Mouse (Mus musculus) heart, postnatal 14 days (tissue): Measurements from ENCODE around the gene Tle1. TPM values are rescaled to one million over a fixed set of nuclear protein-coding genes. Genes with fewer than 3 reads are reported as not detected.

Experiments
- DNase-seq, 2 experiments: peaks; one replicate each; pipeline ENCODE4 v3.0.0; 2021 to 2022
- intact Hi-C: fragments of 180-260 bp; cut with DNase I; formaldehyde crosslinking; loops from one replicate; pipeline ENCODE4 v1.15.1; 2025
- long read RNA-seq, 2 experiments: library from polyadenylated mRNA; stranded (forward); transcript quantifications; one replicate each; pipeline ENCODE4 v2.0.0; 2021
- total RNA-seq, 2 experiments: library from RNA; stranded (reverse); gene quantifications; 2 replicates each; pipeline ENCODE4 v1.2.3; 2021

Tle1 gene
- 10 to 100 TPM; 11.6 to 14.3 TPM for total RNA-seq
- long read RNA-seq, experiment 1, transcript Tle1-205 (7 exons, 2,067 nt) = major isoform, 13 of 21 reads
- long read RNA-seq, experiment 1, partial matches to known transcripts = 1 of 21 reads
- long read RNA-seq, experiment 1, other reads (novel, unspliced or antisense) = 7 of 21 reads
- long read RNA-seq, experiment 2, transcript Tle1-205 (7 exons, 2,067 nt) = major isoform, 6 of 12 reads
- long read RNA-seq, experiment 2, partial matches to known transcripts = 2 of 12 reads
- long read RNA-seq, experiment 2, other reads (novel, unspliced or antisense) = 4 of 12 reads

GRCm38 (mm10) chr4:72200559-72201409 lies at the start of gene Tle1:
Gene Tle1, minus strand, starts transcription at chr4:72200919.
- intact Hi-C loops = no loop called here
- peak; percentile 99 to 100 for DNase-seq

GRCm38 (mm10) chr4:72233584-72234219 lies 33.0 kb upstream of the Tle1 start:
- intact Hi-C loops = no loop called here
- no peak for DNase-seq

- no peak for DNase-seq
- intact Hi-C loops = no loop called here
Measured at GRCm38 (mm10) chr4:72232206-72232605, 31.5 kb upstream of the Tle1 start.

GRCm38 (mm10) chr4:72230832-72231231 lies 30.1 kb upstream of the Tle1 start:
- DNase-seq = no peak
- intact Hi-C loops = no loop called here

- DNase-seq = no peak
- intact Hi-C loops = no loop called here
Measured at GRCm38 (mm10) chr4:72221629-72222028, 20.9 kb upstream of the Tle1 start.

GRCm38 (mm10) chr4:72204420-72205045 lies 3.8 kb upstream of the Tle1 start:
- no peak for DNase-seq
- intact Hi-C loops = no loop called here

- peak; percentile 25 to 29 for DNase-seq
- intact Hi-C loops = no loop called here
Measured at GRCm38 (mm10) chr4:72201521-72201991, 837 bp upstream of the Tle1 start.

GRCm38 (mm10) chr4:72199571-72200558 lies 854 bp downstream of the Tle1 start:
- intact Hi-C loops = loop anchor here (5.0 to 10.0 kb wide), 2 partner anchors 83 to 135 kb away; no protein-coding TSS in a partner anchor
- peak; percentile 53 to 60 for DNase-seq

- DNase-seq = peak; percentile 75 to 78
- intact Hi-C loops = loop anchor here (5.0 to 10.0 kb wide), 2 partner anchors 82 to 134 kb away; no protein-coding TSS in a partner anchor
Measured at GRCm38 (mm10) chr4:72198877-72199411, 1.8 kb downstream of the Tle1 start.

GRCm38 (mm10) chr4:72197888-72198605 lies 2.7 kb downstream of the Tle1 start:
- intact Hi-C loops = loop anchor here (5.0 to 10.0 kb wide), 2 partner anchors 81 to 133 kb away; no protein-coding TSS in a partner anchor
- peak; percentile 25 to 45 for DNase-seq

GRCm38 (mm10) chr4:72195116-72195835 lies 5.4 kb downstream of the Tle1 start:
- DNase-seq = peak; percentile 7 to 14
- intact Hi-C loops = loop anchor here (5.0 to 10.0 kb wide), 2 partner anchors 78 to 130 kb away; no protein-coding TSS in a partner anchor

GRCm38 (mm10) chr4:72193276-72193675 lies 7.4 kb downstream of the Tle1 start:
- no peak for DNase-seq
- intact Hi-C loops = loop anchor here (10.0 kb wide), 1 partner anchor 128 kb away; no protein-coding TSS in a partner anchor

GRCm38 (mm10) chr4:72184476-72184875 lies 16.2 kb downstream of the Tle1 start:
- intact Hi-C loops = no loop called here
- no peak for DNase-seq

- intact Hi-C loops = no loop called here
- DNase-seq = no peak
Measured at GRCm38 (mm10) chr4:72182343-72182988, 18.3 kb downstream of the Tle1 start.

- DNase-seq = no peak
- intact Hi-C loops = no loop called here
Measured at GRCm38 (mm10) chr4:72175943-72176342, 24.8 kb downstream of the Tle1 start.

GRCm38 (mm10) chr4:72168267-72168666 lies 32.5 kb downstream of the Tle1 start:
- intact Hi-C loops = no loop called here
- no peak for DNase-seq

- no peak for DNase-seq
- intact Hi-C loops = no loop called here
Measured at GRCm38 (mm10) chr4:72167761-72168229, 32.9 kb downstream of the Tle1 start.
